Mouse (Mus musculus) left cerebral cortex, adult 11 months (tissue): ENCODE results near the gene Nop10.
"Not testable (repeated sequence)": the region's sequence is repeated elsewhere in the genome, so short reads cannot be mapped to it uniquely, and the experiment has no call there.

Experiments used
- DNase-seq: peaks from one replicate; pipeline ENCODE4 v3.0.0; 2022; ENCODE audit warnings: low spot score

Gene Nop10

DNA sequence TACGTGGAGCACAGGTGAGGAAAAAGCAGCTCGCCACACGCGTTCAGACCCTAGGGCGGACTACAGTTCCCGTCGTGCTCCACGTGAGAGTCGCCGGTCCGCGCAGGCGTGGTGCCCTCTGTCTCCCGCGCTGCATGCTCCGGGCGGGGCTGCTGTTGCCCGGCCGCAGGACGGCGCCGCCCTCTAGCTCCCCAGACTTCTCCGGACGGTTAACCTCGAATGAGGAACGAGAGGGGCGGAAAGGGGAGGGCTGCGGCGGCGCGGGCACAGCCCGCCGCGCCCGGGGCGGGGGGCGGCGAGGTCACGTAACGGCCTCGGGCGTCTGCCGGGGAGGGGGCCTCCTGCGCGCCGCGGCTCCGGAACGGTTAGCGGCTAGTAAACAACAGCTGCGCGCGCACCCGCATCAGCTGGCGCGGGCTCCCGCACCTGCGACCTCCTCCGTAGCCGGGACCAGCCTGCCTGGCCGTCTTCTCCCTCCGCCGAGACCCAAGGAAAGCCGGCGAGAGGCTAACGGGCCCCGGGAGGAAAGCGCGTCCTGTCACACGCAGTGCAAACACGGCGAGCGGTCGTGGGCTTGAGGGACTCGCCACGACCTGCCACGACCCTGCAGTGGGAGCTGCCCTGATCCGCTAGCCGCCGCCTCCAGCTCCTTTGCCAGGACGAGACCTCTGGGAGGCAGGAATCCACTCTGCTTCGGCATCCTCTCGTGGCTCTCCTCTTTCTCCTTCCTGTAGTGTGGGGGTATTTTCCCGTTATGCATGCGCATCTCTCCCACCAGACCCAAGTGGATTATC lies 3.9 kb downstream of the Nop10 start, which contains the start of gene Slc12a6:
Slc12a6 (plus strand) TSS at position 378 of the 794 bp plus-strand sequence.
- peak; percentile 83 for DNase-seq

DNA sequence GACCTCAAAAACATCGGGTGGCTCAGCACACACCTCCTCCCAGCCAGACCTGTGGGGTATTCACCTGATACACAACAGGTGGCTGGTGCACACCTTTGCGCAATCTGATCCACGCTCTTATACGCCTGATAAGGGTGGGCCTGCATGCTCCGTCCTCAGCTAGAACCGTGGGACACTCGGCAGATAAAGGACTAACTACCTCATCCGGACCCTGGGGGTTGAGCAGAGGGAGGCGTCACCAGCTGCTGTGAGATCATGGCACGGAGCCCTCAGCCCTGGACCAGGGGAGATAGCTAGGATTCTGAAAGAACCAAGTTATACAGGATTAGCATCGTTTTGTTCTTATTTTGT lies 4.5 kb downstream of the Nop10 start, which contains the start of gene Gm21985:
Gm21985 (plus strand) TSS at position 73 of the 351 bp plus-strand sequence.
- no peak for DNase-seq

DNA sequence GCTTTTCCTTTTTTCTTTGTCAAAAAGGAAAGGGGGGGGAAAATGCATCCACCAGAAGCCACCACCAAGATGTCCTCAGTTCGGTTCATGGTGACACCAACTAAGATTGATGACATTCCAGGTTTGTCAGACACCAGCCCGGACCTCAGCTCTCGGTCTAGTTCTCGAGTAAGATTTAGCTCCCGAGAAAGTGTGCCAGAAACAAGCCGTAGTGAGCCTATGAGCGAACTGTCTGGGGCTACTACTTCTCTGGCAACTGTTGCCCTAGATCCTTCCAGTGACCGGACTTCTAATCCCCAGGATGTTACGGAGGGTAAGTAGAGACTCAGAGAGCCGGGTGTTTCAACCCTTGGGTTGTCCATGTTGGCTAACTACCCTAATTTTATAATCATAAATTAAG lies 5.1 kb downstream of the Nop10 start:
- DNase-seq: no peak

DNA sequence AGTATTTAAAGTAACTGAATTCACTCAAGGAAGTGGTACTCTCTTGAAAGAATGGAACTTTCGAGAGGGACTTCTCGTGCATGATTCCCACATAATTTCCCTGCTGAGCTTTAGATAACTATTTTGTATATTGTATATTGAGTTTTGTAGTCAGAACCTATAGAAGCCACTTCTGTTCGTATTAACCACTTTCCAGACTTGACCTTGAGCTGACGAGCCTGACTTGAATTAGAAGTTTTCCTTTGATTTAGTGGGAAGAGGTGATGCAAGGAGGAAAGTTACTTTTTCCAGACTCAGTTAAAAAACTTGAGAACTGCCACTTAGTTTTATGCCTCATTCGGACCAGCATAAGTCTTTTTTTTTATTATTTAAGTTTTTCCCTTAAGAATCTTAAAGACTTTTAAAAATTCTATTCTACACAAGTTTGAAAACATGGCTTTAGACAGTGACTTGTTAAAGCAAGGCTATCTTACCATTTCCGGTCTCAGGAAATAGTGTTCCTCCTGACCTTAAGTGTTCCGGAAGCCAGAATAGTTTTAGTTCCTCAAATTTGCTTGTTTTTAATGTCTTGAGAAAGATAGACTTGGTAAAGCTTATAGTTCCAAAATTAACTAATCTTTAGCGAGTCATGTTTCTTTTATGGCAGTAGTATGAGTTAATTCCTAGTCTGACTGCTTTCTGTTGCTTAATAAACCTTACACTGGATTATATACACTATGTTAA lies 6.0 kb downstream of the Nop10 start:
- DNase-seq: no peak

DNA sequence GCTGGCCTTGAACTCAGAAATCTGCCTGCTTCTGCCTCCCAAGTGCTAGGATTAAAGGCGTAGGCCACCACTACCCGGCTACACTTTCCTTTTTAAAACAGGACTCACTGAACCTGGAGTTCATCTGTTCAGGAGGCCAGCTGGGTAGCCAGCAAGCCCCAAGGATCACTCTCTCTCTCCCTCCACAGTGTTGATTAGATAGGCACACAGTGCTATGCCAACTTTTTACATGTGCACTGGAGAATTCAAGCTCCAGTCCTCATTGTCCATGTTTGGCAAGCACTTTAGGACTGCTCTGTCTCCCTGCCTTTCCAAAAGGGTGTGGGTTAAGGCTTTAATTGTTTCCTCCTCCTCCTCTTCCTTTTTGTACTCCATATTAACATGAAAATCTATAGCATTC lies 8.3 kb downstream of the Nop10 start:
- no peak for DNase-seq

DNA sequence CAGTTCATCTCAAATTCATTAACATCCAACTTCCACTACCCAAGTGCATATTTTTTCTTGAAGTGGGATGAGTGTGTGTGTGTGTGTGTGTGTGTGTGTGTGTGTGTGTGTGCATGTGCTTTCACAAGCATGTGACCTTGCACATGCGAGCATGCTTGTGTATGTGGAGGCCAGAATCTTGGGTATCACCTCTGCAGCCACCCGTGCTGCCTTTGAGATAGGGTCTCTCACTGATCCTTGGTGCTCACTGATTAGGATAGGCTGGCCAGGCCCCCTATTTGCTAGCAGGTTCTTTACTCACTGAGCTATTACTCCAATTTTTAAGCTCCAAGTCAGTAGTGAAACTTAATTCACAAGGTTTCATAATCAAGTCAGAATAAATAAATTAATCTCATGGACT lies 11.2 kb downstream of the Nop10 start:
- no peak for DNase-seq

DNA sequence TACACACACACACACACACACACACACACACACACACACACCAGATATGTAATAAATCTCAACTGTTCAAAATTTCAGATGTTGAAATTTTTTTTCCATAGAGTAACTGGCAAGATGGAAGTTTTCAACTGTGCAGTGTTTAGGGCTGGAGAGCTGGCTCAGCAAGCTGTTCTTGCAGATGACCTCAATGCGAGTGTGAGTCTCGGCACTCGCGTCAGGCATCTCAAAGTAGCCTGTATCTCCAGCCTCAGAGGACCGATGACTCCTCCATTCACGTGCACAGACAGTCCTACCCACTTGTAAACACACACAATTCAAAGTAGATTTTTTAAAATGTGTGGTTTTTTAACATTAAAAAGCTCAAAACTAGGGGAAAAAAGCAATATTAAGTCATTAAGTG lies 11.7 kb downstream of the Nop10 start:
- DNase-seq: no peak

DNA sequence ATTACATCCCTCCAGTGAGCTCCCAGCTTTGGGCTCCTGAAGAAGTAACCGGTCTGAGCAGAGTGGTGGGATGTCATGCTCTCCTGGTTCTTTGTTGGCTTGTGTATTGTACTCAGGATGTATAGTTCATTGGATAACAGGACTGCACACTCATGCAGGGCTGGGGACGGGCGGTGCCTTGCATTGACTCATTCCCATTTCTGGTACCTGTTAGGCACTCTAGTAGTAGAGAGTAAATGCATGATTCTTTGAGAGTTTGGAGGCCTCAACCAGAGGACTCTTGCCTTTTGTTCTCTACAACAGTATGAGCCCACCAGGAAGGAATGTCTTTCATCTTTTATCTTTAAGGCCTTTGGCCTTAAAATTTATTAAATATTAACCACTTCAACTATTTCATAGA lies 15.1 kb downstream of the Nop10 start:
- no peak for DNase-seq

DNA sequence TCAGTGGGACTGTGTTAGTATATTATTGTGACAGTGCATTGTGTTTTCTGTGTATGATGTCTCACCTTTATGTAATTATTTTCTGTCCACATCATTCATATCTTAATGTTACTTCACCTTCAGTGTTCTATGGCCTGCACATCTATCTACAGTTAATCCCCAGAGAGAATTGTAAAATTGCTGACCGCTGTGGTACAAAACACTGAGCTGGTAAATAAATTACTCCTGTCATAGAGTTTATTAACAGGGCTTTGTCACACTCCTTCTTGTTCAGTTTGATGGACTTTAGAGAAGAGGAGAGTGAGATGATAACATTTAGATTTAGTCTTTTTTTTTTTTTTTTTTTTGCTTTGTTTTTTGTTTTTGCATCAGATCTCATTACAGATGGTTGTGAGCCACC lies 21.1 kb downstream of the Nop10 start:
- DNase-seq: no peak

DNA sequence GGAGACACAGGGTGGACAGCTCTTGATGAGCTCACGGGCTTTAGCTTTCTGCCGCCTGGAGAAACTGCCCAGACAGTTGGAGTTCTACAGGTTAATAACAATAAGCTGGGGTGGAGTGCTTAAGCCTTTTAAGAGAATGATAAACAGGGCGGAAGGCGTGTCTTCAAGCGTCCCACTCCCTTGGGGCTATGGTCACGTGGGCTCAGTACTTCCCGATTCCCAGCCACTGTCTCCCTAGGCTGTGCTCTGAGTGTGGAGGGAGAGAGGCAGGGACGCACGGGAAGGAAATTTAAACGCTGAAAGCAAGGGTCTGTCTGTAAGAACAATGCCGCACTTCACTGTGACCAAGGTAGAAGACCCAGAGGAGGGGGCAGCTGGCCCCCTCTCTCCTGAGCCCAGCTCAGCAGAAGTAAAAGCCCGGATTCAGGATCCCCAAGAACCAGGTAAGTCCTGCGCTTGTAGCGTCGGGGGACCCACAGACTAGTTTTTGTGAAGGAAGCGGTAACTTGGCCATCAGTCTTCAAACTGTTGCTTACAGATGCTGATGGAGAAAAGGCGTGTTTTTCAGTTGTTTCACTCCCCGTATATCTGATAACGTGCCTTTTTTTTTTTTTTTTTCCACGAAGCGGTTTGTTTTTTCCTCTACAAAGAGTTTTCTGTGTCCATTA lies 22.8 kb downstream of the Nop10 start:
- no peak for DNase-seq

DNA sequence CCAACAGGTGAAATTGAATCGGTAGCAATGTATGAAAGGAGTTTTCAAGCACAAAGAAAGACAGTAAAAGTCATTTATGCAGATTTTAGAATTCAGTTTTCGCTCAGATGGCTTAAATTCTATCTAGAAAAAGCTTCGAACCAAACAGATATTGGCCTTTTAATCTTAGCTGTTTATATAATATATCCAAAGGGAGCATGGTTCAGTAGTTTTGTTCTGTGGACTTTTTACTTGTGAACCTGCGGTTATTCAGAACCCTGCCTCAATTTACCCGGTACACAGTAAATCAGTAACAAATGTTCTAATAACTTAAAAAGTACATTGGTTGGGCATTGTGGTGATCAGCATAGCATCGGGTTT lies 23.3 kb downstream of the Nop10 start:
- no peak for DNase-seq

DNA sequence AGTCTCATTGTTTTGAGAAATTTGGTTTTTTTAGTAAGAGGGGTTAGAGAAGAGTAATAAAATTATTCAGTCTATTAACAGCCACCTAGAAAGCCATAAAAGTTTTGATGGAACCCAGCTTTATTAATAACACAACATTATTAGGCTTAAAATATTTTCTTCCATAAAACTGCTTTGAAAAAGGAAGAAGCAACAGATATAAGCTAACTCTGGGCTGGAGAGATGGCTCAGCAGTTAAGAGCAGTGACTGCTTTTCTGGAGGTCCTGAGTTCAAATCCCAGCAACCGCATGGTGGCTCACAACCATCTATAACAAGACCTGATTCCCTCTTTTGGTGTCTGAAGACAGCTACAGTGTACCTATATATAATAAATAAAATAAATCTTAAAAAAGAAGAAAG lies 24.3 kb downstream of the Nop10 start:
- DNase-seq: not testable (repeated sequence)

DNA sequence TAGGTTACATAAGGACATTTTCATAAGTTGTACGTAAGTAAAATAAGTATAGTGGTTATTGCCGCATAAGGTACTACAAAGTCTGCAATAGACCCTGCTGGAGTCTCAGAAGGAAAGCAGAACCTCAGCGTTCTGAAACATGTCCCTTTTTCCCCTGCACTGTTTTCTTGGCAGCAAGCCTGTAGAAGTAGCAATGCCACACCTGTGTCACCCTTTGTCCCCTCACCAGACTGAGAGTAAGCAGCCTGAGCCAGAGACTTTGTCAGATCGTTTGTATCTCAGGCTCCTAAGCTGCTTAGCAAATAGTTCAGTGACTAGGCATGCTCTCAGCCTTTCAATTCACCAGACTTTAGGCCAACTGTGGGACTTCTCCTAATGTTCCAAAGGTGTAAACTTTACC lies 25.3 kb downstream of the Nop10 start:
- no peak for DNase-seq

DNA sequence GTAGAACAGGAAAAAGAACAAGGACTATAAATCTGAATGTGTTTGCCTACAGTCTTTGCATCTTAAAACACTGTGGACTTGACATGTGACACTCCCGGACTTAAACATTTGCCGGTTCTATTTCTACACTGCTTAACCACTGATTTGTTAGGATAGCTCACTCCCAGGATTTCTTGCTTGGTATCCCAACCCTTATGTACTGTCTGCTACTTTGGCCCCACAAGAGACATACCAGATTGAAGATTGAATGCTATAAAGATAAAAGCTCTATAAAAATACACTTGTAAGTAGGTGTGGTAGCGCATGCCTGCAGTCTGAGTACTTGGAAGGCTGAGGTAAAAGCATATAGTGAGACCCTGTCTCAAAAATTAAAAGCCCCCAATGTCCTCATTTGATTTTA lies 27.8 kb downstream of the Nop10 start:
- DNase-seq: no peak

DNA sequence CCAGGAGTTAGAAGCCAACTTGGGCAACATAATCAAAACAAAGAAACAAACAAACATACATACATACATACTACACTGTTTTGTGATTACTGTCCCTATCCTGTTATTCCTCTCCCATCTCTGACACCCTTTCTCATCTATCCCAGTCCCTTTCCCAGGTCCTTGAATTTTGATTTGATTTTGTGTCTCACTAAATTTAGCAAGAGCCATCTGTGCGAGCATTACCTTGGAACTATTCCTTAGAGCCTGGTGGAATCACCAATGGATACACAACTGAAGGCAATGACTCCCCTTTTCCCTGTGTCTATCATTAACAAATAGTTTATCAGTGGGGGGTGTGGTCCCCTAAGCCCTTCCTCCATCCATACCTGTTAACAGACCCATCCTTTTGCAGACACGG lies 31.1 kb downstream of the Nop10 start:
- DNase-seq: no peak

DNA sequence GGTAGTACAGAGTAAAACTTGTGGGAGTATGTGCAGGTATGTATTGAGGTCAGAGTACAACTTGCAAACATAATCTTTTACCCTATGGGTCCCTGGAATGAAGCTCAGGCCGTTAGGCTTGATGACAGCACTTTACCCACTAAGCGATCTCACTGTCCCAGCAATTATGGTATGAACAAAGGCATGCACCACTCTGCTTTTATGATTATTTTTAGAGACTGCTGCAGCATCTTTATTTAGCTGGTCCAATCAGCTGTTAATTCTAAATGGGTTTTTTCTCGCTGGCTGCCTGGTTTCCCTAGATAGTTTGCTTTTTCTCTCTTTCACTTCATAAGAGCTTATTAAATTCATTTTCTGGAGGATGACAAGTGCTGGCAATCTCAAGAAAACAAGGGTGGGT lies 34.5 kb downstream of the Nop10 start:
- DNase-seq: peak; percentile 42

DNA sequence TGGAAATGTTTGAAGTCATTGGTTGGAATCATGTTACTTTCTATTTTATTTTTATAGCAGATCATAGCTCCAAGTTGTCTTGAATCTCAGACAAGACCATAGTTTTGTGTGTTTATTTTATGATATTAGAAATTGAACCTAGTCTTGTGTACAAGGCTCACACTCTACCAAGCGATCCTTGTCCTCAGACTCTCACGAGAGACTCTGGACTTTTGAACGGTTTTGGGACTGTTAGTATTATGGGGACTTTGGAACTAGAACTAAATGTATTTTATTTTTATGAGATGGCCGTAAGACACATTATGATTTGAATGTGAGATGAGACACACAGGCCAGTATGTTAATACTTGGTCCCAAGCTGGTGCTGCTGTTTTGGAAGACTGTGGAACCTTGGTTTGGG lies 36.5 kb downstream of the Nop10 start:
- no peak for DNase-seq

DNA sequence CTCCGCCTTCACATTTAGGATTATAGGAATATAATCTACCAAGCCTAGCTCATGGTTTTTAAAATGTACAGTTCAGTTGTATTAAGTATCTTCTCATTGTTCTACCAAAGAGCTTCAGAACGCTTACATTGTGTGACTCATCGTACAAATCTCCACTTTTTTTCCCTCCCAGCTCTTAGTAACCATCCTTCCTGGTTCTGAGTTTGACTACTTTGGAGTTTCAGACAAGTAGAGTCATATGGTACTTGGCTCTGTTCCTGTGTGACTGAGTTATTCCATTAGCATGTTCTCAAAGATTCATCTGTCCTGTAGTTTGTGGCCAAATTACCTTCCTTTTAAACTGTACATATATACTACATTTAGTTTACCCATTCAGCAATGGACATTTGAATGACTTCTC lies 46.9 kb downstream of the Nop10 start:
- DNase-seq: no peak

DNA sequence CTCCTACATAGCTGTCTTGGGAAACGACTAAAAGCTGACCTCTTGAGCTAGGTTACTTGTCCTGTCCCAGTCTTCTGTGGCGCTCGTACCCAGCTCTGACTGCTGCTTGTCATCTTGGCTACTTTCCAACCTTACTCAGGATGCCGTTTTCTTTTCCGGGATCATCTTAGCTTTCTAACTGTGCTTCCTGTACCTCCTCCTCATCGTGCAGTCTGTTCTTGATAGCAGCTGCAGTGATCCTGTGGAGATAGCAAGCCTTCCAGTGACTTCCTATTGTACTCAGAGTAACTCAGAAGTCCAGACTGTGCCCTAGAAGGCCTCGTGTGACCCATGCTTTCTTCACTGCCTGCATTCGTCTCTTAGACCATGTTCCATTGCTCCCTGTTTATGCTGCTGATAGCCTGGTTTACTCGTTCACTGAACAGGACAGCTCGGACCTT lies 47.5 kb downstream of the Nop10 start:
- DNase-seq: no peak
